Mouse (Mus musculus) kidney, adult 2 months (tissue): Measurements from ENCODE around the gene Htr1a.

ENCODE experiments used
- CTCF ChIP-seq: fragments of 200-500 bp; conservative IDR thresholded peaks from 2 replicates; pipeline ENCODE4 v1.5.1; 2011; ENCODE audit warnings: low read depth, mild to moderate bottlenecking, control low read depth, low read length, moderate library complexity, mixed read lengths; ENCODE audit not compliant: insufficient read depth, insufficient read length
- POLR2A ChIP-seq: fragments of 200-500 bp; IDR thresholded peaks from one replicate; pipeline ENCODE4 v1.6.1; 2011; ENCODE audit warnings: low read depth, low read length, control low read depth

DNA sequence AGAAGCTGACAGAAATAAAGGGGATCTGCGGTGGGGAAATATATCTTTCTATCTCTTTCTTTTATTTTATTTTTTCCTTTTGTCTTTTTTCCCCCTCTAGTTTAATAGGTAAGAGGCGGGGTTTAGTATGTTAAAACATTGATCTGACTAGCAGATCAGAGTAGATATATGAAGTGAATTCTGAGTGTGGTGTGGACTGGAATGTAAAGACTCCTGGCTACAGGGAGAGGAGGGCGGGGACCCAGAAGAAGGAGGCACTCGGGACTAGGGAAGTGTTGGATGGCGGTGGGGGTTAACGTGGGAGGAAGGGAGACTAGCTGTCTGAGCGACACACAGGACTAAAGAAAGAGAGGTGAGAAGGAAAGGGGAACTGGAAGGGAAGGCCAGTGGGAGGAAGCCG is at the start of gene Htr1a:
- TF ChIP-seq POLR2A (no peak), CTCF (no peak)
